Mouse (Mus musculus) forebrain, embryonic 16.5 days (tissue): ENCODE results near the gene Dag1. TPM values are rescaled to one million over a fixed set of nuclear protein-coding genes. Genes with fewer than 3 reads are reported as not detected.

ENCODE experiments used
- ATAC-seq: fragments of 200-750 bp; cut with Nextera tagmentation; 2 replicates; pipeline ENCODE4 v1.8.0; 2017; ENCODE audit warnings: mild to moderate bottlenecking, moderate library complexity
- H3K27ac ChIP-seq: fragments of 300-500 bp; sonication (generic); 2 replicates; pipeline ENCODE4 v1.5.1; 2014; ENCODE audit warnings: low read length, control low read depth
- H3K27me3 ChIP-seq: fragments of 300-500 bp; sonication (generic); replicated peaks from 2 replicates; pipeline ENCODE4 v1.6.1; 2014; ENCODE audit warnings: low read length; ENCODE audit not compliant: control insufficient read depth, insufficient read depth
- H3K36me3 ChIP-seq: fragments of 300-500 bp; sonication (generic); 2 replicates; pipeline ENCODE4 v1.6.1; 2014; ENCODE audit not compliant: control insufficient read depth, insufficient read depth
- H3K4me1 ChIP-seq: fragments of 300-500 bp; sonication (generic); replicated peaks from 2 replicates; pipeline ENCODE4 v1.6.1; 2014; ENCODE audit warnings: low read length; ENCODE audit not compliant: control insufficient read depth, insufficient read depth
- H3K4me2 ChIP-seq: fragments of 300-500 bp; sonication (generic); 2 replicates; pipeline ENCODE4 v1.6.1; 2014; ENCODE audit warnings: mild to moderate bottlenecking, low read length, control low read depth
- H3K4me3 ChIP-seq: fragments of 300-500 bp; sonication (generic); replicated peaks from 2 replicates; pipeline ENCODE4 v1.5.1; 2014; ENCODE audit warnings: mild to moderate bottlenecking, low read length, control low read depth
- H3K9ac ChIP-seq: fragments of 300-500 bp; sonication (generic); replicated peaks from 2 replicates; pipeline ENCODE4 v1.6.1; 2014; ENCODE audit warnings: low read depth, low read length, control low read depth
- H3K9me3 ChIP-seq: fragments of 300-500 bp; sonication (generic); 2 replicates; pipeline ENCODE4 v1.6.1; 2016; ENCODE audit warnings: low read length; ENCODE audit not compliant: control insufficient read depth
- WGBS: fragments of 180-500 bp; shearing (Covaris S2); extraction: QIAGEN DNeasy Blood & Tissue Kit; methylation state at CpG from one replicate; pipeline ENCODE4 v1.1.7; 2014; 5-methylcytosine and 5-hydroxymethylcytosine counted together
- polyA plus RNA-seq: library from polyadenylated mRNA; unstranded; fragments of >200 nt; fragmentation: Nextera tagmentation; extraction: Ambion mirVana; gene quantifications from 2 replicates; pipeline ENCODE4 v1.2.1, GENCODE M21; 2015

The Dag1 gene
- polyA plus RNA-seq: 56.3 and 57.9 TPM in 2 replicates

- peak; percentile 99 for ATAC-seq
These were observed at the start of gene Dag1 for GRCm38 (mm10) chr9:108263690-108264190. Gene Dag1 (minus strand): TSS chr9:108263958.

DNA sequence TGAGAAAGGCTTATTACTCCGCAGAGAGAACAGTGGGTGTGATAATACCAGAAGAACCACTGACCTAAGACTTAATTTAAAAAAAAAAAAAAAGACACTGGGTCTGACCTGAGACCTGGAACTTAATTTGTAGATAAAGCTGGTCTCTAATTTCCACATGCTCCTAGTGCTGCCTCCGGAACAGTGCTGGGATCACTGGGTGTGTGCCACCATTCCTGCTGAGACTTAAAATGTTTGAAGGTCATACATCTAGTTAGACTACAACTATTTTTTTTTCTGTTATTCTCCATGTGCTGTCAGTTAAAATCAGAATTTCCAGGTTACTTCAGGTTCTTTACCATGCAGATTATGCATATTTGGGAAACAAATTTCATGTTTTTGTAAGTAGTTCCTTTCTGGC, 44.4 kb upstream of the Dag1 start:
- WGBS: 54% methylated on average over 2 of the region's 2 CpGs
- Histone ChIP-seq H3K9me3 (no peaks in the 10 kb centered on the region), H3K27ac (no peak overlapping the region), H3K4me1 (peaks cover 36% of the 10 kb centered on the region), H3K4me2 (peak overlapping the region; percentile 60), H3K4me3 (peak overlapping the region; percentile 35), H3K9ac (no peak overlapping the region), H3K27me3 (no peaks in the 10 kb centered on the region), H3K36me3 (no peaks in the 10 kb centered on the region)
- no peak for ATAC-seq

More at GRCm38 (mm10) chr9:108263690-108264190, at the start of gene Dag1:
- Histone ChIP-seq H3K4me3 (peak within 1 kb of the TSS; percentile 95), H3K4me1 (peaks cover 24% of the 10 kb centered on the region), H3K4me2 (peak within 1 kb of the TSS; percentile 85), H3K36me3 (no peaks in the 10 kb centered on the region), H3K27ac (peak within 1 kb of the TSS; percentile 86), H3K9me3 (no peaks in the 10 kb centered on the region), H3K27me3 (no peaks in the 10 kb centered on the region), H3K9ac (peak within 1 kb of the TSS; percentile 86)
- WGBS: under 1% methylated on average over 61 of the region's 71 CpGs

GRCm38 (mm10) chr9:108307021-108307807, 43.5 kb upstream of the Dag1 start:
- Histone ChIP-seq H3K4me2 (peak overlapping the region; percentile 60), H3K27me3 (no peaks in the 10 kb centered on the region), H3K4me3 (peak overlapping the region; percentile 96), H3K4me1 (peaks cover 36% of the 10 kb centered on the region), H3K36me3 (peaks cover 4% of the 10 kb centered on the region; the same call in 1 of the 2 replicates), H3K9ac (peak overlapping the region; percentile 93), H3K9me3 (no peaks in the 10 kb centered on the region), H3K27ac (peak overlapping the region; percentile 99)
- 23% methylated on average over 12 of the region's 12 CpGs for WGBS
- ATAC-seq: no peak

- H3K4me3 ChIP-seq: peak overlapping the region; percentile 96
- under 1% methylated on average over 36 of the region's 51 CpGs for WGBS
- ATAC-seq: peak; percentile 63
- peak overlapping the region; percentile 93 for H3K9ac ChIP-seq
- H3K27ac ChIP-seq: peak overlapping the region; percentile 99
- H3K4me2 ChIP-seq: peak overlapping the region; percentile 60
- H3K36me3 ChIP-seq: peaks cover 4% of the 10 kb centered on the region; the same call in 1 of the 2 replicates
- H3K27me3 ChIP-seq: no peaks in the 10 kb centered on the region
- peaks cover 33% of the 10 kb centered on the region for H3K4me1 ChIP-seq
- no peaks in the 10 kb centered on the region for H3K9me3 ChIP-seq
These were observed 42.8 kb upstream of the Dag1 start for GRCm38 (mm10) chr9:108306571-108306980.

DNA sequence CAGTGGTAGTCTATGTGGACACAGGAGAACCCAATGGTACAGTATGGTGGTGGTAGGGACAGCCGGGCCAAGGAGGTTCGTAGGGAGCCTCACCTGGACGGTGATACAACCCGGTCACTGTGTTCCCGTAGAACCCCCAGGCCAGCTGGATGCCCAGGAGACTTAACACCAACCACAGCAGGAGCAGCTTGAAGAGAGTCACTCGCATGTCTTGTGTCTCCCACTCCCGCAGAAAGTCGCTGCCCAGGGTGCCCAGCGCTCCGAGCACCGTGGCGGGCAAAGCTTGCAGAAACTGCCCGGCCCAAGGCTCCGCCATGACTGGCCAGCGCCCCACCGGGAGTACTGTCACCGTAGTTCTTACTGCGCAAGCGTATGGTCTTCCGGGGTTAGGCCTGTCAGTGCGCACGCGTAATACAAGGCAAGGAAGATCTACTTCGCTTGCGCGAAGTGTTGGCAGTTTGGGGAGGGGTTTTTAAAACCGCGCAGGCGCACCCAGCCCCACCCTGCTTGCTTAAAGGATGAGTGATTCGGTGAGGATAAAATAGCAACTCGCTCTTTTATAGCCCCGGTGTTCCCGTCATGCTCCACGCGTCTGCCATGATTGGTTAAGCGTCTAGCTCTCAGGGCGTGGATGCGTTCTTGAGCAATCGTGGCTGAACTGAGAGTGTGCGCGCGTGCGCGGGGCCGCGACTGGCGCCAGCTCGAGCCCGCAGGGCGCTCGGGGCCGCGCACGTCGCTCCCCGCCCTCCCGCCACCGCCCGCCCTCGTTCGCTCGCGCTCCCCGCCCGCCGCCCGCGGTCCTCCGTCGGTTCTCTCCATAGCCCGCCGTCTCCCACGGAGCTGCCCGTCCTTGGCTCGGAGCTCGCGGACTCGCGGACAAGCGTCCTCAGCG, 42.1 kb upstream of the Dag1 start, which contains the start of the genes Rhoa and Tcta:
Rhoa (plus strand) TSS at position 501 of the 892 bp plus-strand sequence.
Tcta (minus strand) TSS at position 532 of the 892 bp plus-strand sequence.
- WGBS: under 1% methylated on average over 74 of the region's 81 CpGs
- H3K9ac ChIP-seq: peak within 1 kb of the TSS; percentile 93
- H3K4me3 ChIP-seq: peak within 1 kb of the TSS; percentile 96
- ATAC-seq: peak; percentile 98
- peak within 1 kb of the TSS; percentile 99 for H3K27ac ChIP-seq
- H3K9me3 ChIP-seq: no peaks in the 10 kb centered on the region
- peaks cover 4% of the 10 kb centered on the region; the same call in 1 of the 2 replicates for H3K36me3 ChIP-seq
- peaks cover 29% of the 10 kb centered on the region for H3K4me1 ChIP-seq
- peak within 1 kb of the TSS; percentile 91 for H3K4me2 ChIP-seq
- no peaks in the 10 kb centered on the region for H3K27me3 ChIP-seq

GRCm38 (mm10) chr9:108305170-108305569, 41.4 kb upstream of the Dag1 start:
- WGBS: 5% methylated on average over 1 of the region's 1 CpGs
- peak overlapping the region; percentile 91 for H3K4me2 ChIP-seq
- H3K4me1 ChIP-seq: peaks cover 27% of the 10 kb centered on the region
- no peaks in the 10 kb centered on the region for H3K9me3 ChIP-seq
- peak overlapping the region; percentile 96 for H3K4me3 ChIP-seq
- peak overlapping the region; percentile 88 for H3K27ac ChIP-seq
- no peaks in the 10 kb centered on the region for H3K27me3 ChIP-seq
- H3K36me3 ChIP-seq: peaks cover 8% of the 10 kb centered on the region; the same call in 1 of the 2 replicates
- peak overlapping the region; percentile 92 for H3K9ac ChIP-seq
- no peak for ATAC-seq

DNA sequence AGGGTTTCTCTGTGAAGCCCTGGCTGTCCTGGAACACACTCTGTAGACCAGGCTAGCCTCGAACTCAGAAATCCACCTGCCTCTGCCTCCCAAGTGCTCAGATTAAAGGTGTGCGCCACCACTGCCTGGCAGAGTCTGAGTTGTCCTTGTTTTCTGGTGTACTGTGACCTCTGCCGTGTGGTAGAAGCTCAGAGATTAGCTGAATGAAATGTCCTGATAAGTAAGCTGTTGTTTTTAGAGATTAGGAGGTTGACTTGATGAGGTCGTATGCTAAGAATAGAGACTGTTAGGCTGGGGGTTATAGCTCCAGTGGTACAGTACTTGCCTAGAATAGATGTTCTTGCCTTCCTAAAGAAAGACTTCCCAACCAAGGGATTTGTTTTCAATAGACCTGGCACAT, 41.0 kb upstream of the Dag1 start:
- no peaks in the 10 kb centered on the region for H3K9me3 ChIP-seq
- H3K36me3 ChIP-seq: peaks cover 8% of the 10 kb centered on the region; the same call in 1 of the 2 replicates
- no peak overlapping the region for H3K27ac ChIP-seq
- H3K4me3 ChIP-seq: no peak overlapping the region
- H3K9ac ChIP-seq: no peak overlapping the region
- WGBS: 87% methylated on average over 4 of the region's 4 CpGs
- H3K4me1 ChIP-seq: peaks cover 27% of the 10 kb centered on the region
- ATAC-seq: no peak
- H3K4me2 ChIP-seq: peak overlapping the region; percentile 91
- no peaks in the 10 kb centered on the region for H3K27me3 ChIP-seq

DNA sequence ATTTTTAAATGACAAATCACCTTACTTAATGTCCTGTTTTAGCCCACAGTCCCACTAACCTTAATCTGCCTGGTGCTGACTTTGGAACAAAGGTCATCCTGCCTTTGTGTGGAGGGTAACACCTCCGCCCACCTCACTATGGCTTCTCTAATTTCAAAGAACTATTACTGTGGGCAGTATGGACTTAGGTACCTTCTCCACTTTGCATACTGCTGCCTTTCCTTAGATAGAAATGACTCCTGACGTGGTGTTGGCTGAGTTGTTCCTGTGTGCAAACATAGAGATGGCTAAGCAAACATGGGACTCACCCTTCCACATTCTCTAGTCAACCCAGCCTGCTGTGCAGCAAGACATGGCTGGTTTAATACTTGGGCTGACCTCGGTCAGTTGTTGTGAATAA, 38.1 kb upstream of the Dag1 start:
- Histone ChIP-seq H3K36me3 (peaks cover 8% of the 10 kb centered on the region; the same call in 1 of the 2 replicates), H3K4me1 (peaks cover 7% of the 10 kb centered on the region), H3K9ac (no peak overlapping the region), H3K4me3 (no peak overlapping the region), H3K27me3 (no peaks in the 10 kb centered on the region), H3K27ac (no peak overlapping the region), H3K9me3 (no peaks in the 10 kb centered on the region), H3K4me2 (no peak overlapping the region)
- ATAC-seq: no peak
- 86% methylated on average over 3 of the region's 3 CpGs for WGBS
